Mouse (Mus musculus) stomach, adult 2 months (tissue): ENCODE measurements around the gene D3Ertd751e. TPM values are rescaled to one million over a fixed set of nuclear protein-coding genes. Genes with fewer than 3 reads are reported as not detected.

Experiments used
- polyA plus RNA-seq: library from polyadenylated mRNA; depleted of rRNA; stranded (reverse); fragments of >200 nt; gene quantifications from 2 replicates; pipeline ENCODE4 v1.2.3, GENCODE M21; 2012; rRNA removed

D3Ertd751e gene
- 0.08 and 0.16 TPM in 2 replicates for polyA plus RNA-seq

DNA sequence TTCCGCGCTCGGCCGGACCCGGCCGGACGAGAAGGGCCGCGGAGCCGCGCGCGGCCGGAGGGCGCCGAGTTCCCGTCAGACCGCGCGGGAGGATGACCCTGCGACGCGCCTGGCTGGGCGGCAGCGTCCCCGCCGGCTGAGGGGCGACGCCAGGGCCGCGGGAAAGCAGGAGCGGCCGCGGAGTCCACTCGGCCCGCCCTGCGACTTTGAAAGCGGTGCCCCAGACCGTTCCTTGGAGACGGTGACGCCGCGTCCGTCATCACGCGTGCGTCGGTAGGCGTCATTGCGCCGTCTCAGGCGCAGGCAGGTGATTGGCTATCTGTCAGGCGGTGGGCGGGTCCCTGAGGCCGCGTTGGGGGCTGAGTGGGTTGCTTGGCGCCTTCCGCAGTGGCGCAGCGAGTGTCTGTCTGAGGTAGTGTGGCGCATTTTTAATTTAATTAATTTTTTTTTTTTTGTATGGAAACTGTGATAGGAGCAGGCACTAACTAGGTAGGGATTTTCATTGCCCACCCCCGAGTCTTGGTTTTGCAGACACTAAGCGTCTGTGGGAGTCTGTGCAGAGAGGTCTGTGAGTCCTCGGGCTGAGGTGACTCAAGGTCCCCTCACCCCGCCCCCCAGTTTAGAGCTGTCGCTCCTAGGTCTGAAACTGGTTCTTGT, at the start of gene D3Ertd751e, which contains the start of gene Sclt1:
D3Ertd751e (plus strand) TSS at position 334 of the 657 bp plus-strand sequence.
Sclt1 (minus strand) TSS at position 237 of the 657 bp plus-strand sequence.

Other genes starting within 250 kb of the D3Ertd751e start
- 8.8 and 9.3 TPM in 2 replicates for gene Jade1, start 186.9 kb upstream of the D3Ertd751e start, polyA plus RNA-seq
- gene Sclt1, start 97 bp upstream of the D3Ertd751e start, polyA plus RNA-seq, result 1.5 and 2.2 TPM in 2 replicates